Mouse (Mus musculus) CH12.LX (cell line): ENCODE results near the gene Ap1s3. TPM values are rescaled to one million over a fixed set of nuclear protein-coding genes. Genes with fewer than 3 reads are reported as not detected.

Experiments
- DNase-seq: peaks from one replicate; pipeline ENCODE4 v3.0.0-alpha.2; 2013; ENCODE audit errors: extremely low read depth
- H3K27ac ChIP-seq: 2 replicates; pipeline ENCODE4 v1.5.1; 2012; ENCODE audit warnings: low read depth, mild to moderate bottlenecking, control low read depth, moderate library complexity; ENCODE audit not compliant: insufficient read depth
- H3K27me3 ChIP-seq: replicated peaks from 2 replicates; pipeline ENCODE3; 2012; ENCODE audit warnings: inconsistent platforms
- H3K36me3 ChIP-seq, 2 experiments: replicated peaks in 1 of 2; 2 replicates each; pipeline versions ENCODE3 to v1.6.1; 2012; ENCODE audit warnings: inconsistent platforms in 1 of 2, low read length in 1 of 2, mild to moderate bottlenecking in 1 of 2, mixed read lengths in 1 of 2, moderate library complexity in 1 of 2; ENCODE audit not compliant: control insufficient read depth in 1 of 2, insufficient read depth in 1 of 2
- H3K4me1 ChIP-seq, 2 experiments: 2 replicates each; pipeline ENCODE4 v1.6.1; 2012; ENCODE audit warnings: inconsistent platforms in 1 of 2, moderate library complexity in 1 of 2; ENCODE audit not compliant: insufficient read depth in 2 of 2, control insufficient read depth in 1 of 2
- H3K4me2 ChIP-seq: 2 replicates; pipeline ENCODE4 v1.6.1; 2012; ENCODE audit warnings: low read depth, mild to moderate bottlenecking, control low read depth; ENCODE audit not compliant: poor library complexity, insufficient read depth, severe bottlenecking
- H3K4me3 ChIP-seq, 3 experiments: fragments of 150-350 bp in 1 of 3; sonication (generic) in 1 of 3; replicated peaks in 1 of 3; 2 replicates each; pipeline versions ENCODE3 to v1.5.1; 2011 to 2012; ENCODE audit warnings: low read depth in 2 of 3, low read length in 2 of 3, mild to moderate bottlenecking in 2 of 3, moderate library complexity in 2 of 3, control low read depth in 1 of 3, improper control_type of control experiment in 1 of 3, inconsistent platforms in 1 of 3, mixed read lengths in 1 of 3; ENCODE audit not compliant: poor library complexity in 1 of 3
- H3K79me2 ChIP-seq: replicated peaks from 2 replicates; pipeline ENCODE4 v1.6.1; 2012; ENCODE audit warnings: mild to moderate bottlenecking, moderate library complexity; ENCODE audit not compliant: control insufficient read depth, poor library complexity, insufficient read depth, severe bottlenecking; ENCODE audit errors: extremely low read depth
- H3K9ac ChIP-seq: 2 replicates; pipeline ENCODE4 v1.6.1; 2012; ENCODE audit warnings: low read depth, mild to moderate bottlenecking, control low read depth, moderate library complexity; ENCODE audit not compliant: insufficient read depth
- H3K9me3 ChIP-seq: replicated peaks from 2 replicates; pipeline ENCODE3; 2012; ENCODE audit warnings: low read length, inconsistent platforms, mixed read lengths
- BHLHE40 ChIP-seq: IDR thresholded peaks from 2 replicates; pipeline ENCODE4 v1.6.1; 2011; ENCODE audit warnings: mild to moderate bottlenecking, low read depth, low read length, improper control_type of control experiment
- ELF1 ChIP-seq: IDR thresholded peaks from 2 replicates; pipeline ENCODE4 v1.6.1; 2014; ENCODE audit warnings: low read depth, mild to moderate bottlenecking, inconsistent platforms, low read length, improper control_type of control experiment
- GABPA ChIP-seq: IDR thresholded peaks from 2 replicates; pipeline ENCODE4 v1.6.1; 2012; ENCODE audit warnings: low read depth, low read length, improper control_type of control experiment, inconsistent platforms; ENCODE audit not compliant: insufficient replicate concordance
- IRF4 ChIP-seq: IDR thresholded peaks from 2 replicates; pipeline ENCODE4 v1.6.1; 2014; ENCODE audit warnings: low read depth, mild to moderate bottlenecking, inconsistent platforms, low read length, improper control_type of control experiment
- JUN ChIP-seq: IDR thresholded peaks from 2 replicates; pipeline ENCODE4 v1.6.1; 2011; ENCODE audit warnings: low read depth, mild to moderate bottlenecking, low read length, improper control_type of control experiment, moderate library complexity; ENCODE audit not compliant: insufficient read depth
- JUND ChIP-seq: conservative IDR thresholded peaks from 2 replicates; pipeline ENCODE4 v1.6.1; 2011; ENCODE audit warnings: low read depth, low read length, improper control_type of control experiment
- MAFK ChIP-seq: IDR thresholded peaks from 2 replicates; pipeline ENCODE4 v1.6.1; 2011; ENCODE audit warnings: low read length, improper control_type of control experiment; ENCODE audit not compliant: insufficient replicate concordance
- MAX ChIP-seq: IDR thresholded peaks from 2 replicates; pipeline ENCODE4 v1.6.1; 2011; ENCODE audit warnings: low read length, improper control_type of control experiment
- MAZ ChIP-seq: IDR thresholded peaks from 2 replicates; pipeline ENCODE4 v1.6.1; 2012; ENCODE audit warnings: low read depth, mild to moderate bottlenecking, inconsistent platforms, low read length, improper control_type of control experiment, moderate library complexity
- MEF2A ChIP-seq: IDR thresholded peaks from 2 replicates; pipeline ENCODE4 v1.6.1; 2014; ENCODE audit warnings: low read depth, mild to moderate bottlenecking, inconsistent platforms, low read length, improper control_type of control experiment, borderline replicate concordance
- NELFE ChIP-seq: IDR thresholded peaks from 2 replicates; pipeline ENCODE4 v1.6.1; 2011; ENCODE audit warnings: low read depth, low read length, improper control_type of control experiment
- NRF1 ChIP-seq: IDR thresholded peaks from 2 replicates; pipeline ENCODE4 v1.6.1; 2014; ENCODE audit warnings: low read depth, mild to moderate bottlenecking, inconsistent platforms, low read length, improper control_type of control experiment, moderate library complexity
- PAX5 ChIP-seq: IDR thresholded peaks from 2 replicates; pipeline ENCODE4 v1.6.1; 2012; ENCODE audit warnings: low read length, inconsistent platforms, mixed read lengths
- POLR2A ChIP-seq: IDR thresholded peaks from 2 replicates; pipeline ENCODE4 v1.6.1; 2011; ENCODE audit warnings: low read depth, mild to moderate bottlenecking, improper control_type of control experiment, low read length
- POLR2AphosphoS2 ChIP-seq: IDR thresholded peaks from 2 replicates; pipeline ENCODE4 v1.6.1; 2011; ENCODE audit warnings: low read depth, low read length, improper control_type of control experiment
- SMC3 ChIP-seq: IDR thresholded peaks from 2 replicates; pipeline ENCODE4 v1.6.1; 2011; ENCODE audit warnings: low read depth, low read length, improper control_type of control experiment
- TBP ChIP-seq: conservative IDR thresholded peaks from 2 replicates; pipeline ENCODE4 v1.6.1; 2011; ENCODE audit warnings: low read depth, low read length, improper control_type of control experiment
- USF1 ChIP-seq: IDR thresholded peaks from 2 replicates; pipeline ENCODE4 v1.6.1; 2014; ENCODE audit warnings: low read depth, mild to moderate bottlenecking, inconsistent platforms, low read length, improper control_type of control experiment
- USF2 ChIP-seq: conservative IDR thresholded peaks from 2 replicates; pipeline ENCODE4 v1.6.1; 2011; ENCODE audit warnings: low read depth, low read length, improper control_type of control experiment
- ZC3H11A ChIP-seq: IDR thresholded peaks from 2 replicates; pipeline ENCODE4 v1.6.1; 2012; ENCODE audit warnings: low read depth, mild to moderate bottlenecking, inconsistent platforms, low read length, improper control_type of control experiment
- ZMIZ1 ChIP-seq: IDR thresholded peaks from 2 replicates; pipeline ENCODE4 v1.6.1; 2012; ENCODE audit warnings: low read depth, mild to moderate bottlenecking, inconsistent platforms, low read length, improper control_type of control experiment
- dilution Hi-C: fragments of 300-500 bp; cut with MboI; formaldehyde crosslinking; loops from 2 replicates; pipeline ENCODE4 v1.14.3; 2020; ENCODE audit warnings: low sequenced_read_pairs; ENCODE audit not compliant: extremely low pct_unique_long_range_greater_than_20kb, extremely low pct_ligation_motif_present
- in situ Hi-C: fragments of 300-500 bp; cut with MboI; formaldehyde crosslinking; loops from 3 replicates; pipeline ENCODE4 v1.14.3; 2019; ENCODE audit warnings: low sequenced_read_pairs, low pct_ligation_motif_present, low pct_unique_long_range_greater_than_20kb, mixed read lengths
- polyA plus RNA-seq: library from polyadenylated mRNA; unstranded; fragments of >175 nt; gene quantifications from 2 replicates; pipeline ENCODE4 v1.2.1, GENCODE M21; 2012; ENCODE audit warnings: low read depth; ENCODE audit not compliant: insufficient read length
- total RNA-seq, 2 experiments: library from RNA; depleted of rRNA; stranded (reverse); fragments of 300-350 nt in 1 of 2; fragments of >200 nt in 1 of 2; gene quantifications; 2 replicates each; pipeline ENCODE4 v1.2.3; 2012 to 2014

The Ap1s3 gene
- total and polyA plus RNA-seq, 3 experiments, result 10.5 to 36.6 (median 13.9) TPM

GRCm38 (mm10) chr1:79581136-79581679, 90.6 kb downstream of the Ap1s3 start (continued):
- 0 out of 2 replicates have a peak, but pooled peaks have one; percentile 33 for TF ChIP-seq ELF1
- no peak for TF ChIP-seq ZC3H11A
- peak; percentile 94 for TF ChIP-seq JUN
- TF ChIP-seq GABPA, result no peak
- TF ChIP-seq POLR2A, result peak; percentile 53
- no peak for TF ChIP-seq USF2
- 0 out of 2 replicates have a peak, but pooled peaks have one; percentile 13 for TF ChIP-seq NELFE
- TF ChIP-seq PAX5, result no peak
- TF ChIP-seq IRF4, result peak; percentile 79
- TF ChIP-seq MAFK, result 0 out of 2 replicates have a peak, but pooled peaks have one; percentile 11
- 0 out of 2 replicates have a peak, but pooled peaks have one; percentile 42 for TF ChIP-seq TBP

DNA sequence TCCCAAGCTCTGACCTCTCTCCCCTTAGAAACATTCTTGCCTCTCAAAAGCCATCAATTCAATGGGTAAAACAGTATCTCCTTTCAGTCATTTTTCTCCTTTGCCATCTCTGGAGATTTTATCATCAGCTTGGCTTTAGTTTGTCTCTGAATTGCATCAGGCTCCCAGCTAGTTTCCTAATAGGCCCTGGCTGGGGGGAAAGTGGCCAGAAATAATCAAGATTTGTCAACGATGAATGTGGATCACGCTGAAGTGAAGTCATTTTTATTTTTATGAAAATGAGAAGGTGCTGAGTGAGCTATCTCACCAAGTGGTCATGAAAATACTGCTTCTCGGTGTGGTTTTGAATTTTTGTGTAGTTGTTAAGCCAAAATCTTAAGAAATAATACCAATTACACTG, 94.4 kb downstream of the Ap1s3 start:
- no peak for DNase-seq
- dilution Hi-C loops (no loop called here), in situ Hi-C loops (no loop called here)
- no peak overlapping the region for H3K4me2 ChIP-seq
- H3K36me3 ChIP-seq, result no peaks in the 10 kb centered on the region
- TF ChIP-seq BHLHE40, result no peak
- TF ChIP-seq POLR2A, result no peak
- no peak for TF ChIP-seq MAX
- TF ChIP-seq POLR2AphosphoS2, result no peak
- no peak for TF ChIP-seq MEF2A
- no peak for TF ChIP-seq MAFK
- TF ChIP-seq MAZ, result no peak
- TF ChIP-seq NRF1, result no peak
- TF ChIP-seq ELF1, result no peak
- TF ChIP-seq JUND, result no peak
- no peak for TF ChIP-seq USF1
- TF ChIP-seq ZMIZ1, result no peak
- TF ChIP-seq IRF4, result no peak
- no peak for TF ChIP-seq PAX5
- no peak for TF ChIP-seq GABPA
- no peak for TF ChIP-seq USF2
- TF ChIP-seq SMC3, result no peak
- H3K27ac ChIP-seq, result no peak overlapping the region
- no peak overlapping the region for H3K9ac ChIP-seq
- H3K79me2 ChIP-seq, result no peaks in the 10 kb centered on the region
- H3K9me3 ChIP-seq, result no peaks in the 10 kb centered on the region
- no peak overlapping the region for H3K4me3 ChIP-seq
- no peaks in the 10 kb centered on the region for H3K27me3 ChIP-seq
- H3K4me1 ChIP-seq, result peaks cover 4 to 24% of the 10 kb centered on the region in 2 experiments; a peak in 2 of 4 replicates
